Mouse (Mus musculus) myocyte (in vitro differentiated cells): ENCODE data around the gene 0610010K14Rik. TPM values are rescaled to one million over a fixed set of nuclear protein-coding genes. Genes with fewer than 3 reads are reported as not detected.

Experiments used
- H3K27me3 ChIP-seq: one replicate; pipeline ENCODE4 v1.6.1; 2011; ENCODE audit not compliant: control insufficient read depth, insufficient read depth, insufficient read length
- H3K36me3 ChIP-seq: one replicate; pipeline ENCODE4 v1.6.1; 2011; ENCODE audit not compliant: control insufficient read depth, insufficient read depth
- H3K4me2 ChIP-seq: one replicate; pipeline ENCODE4 v1.6.1; 2011; ENCODE audit warnings: low read depth, control low read depth
- H3K4me3 ChIP-seq: one replicate; pipeline ENCODE4 v1.5.1; 2011; ENCODE audit warnings: mild to moderate bottlenecking, control low read depth, moderate library complexity
- H3K79me2 ChIP-seq: one replicate; pipeline ENCODE4 v1.6.1; 2011; ENCODE audit not compliant: control insufficient read depth, insufficient read depth
- H3ac ChIP-seq: one replicate; pipeline ENCODE4 v1.6.1; 2011; ENCODE audit not compliant: control insufficient read depth, insufficient read length
- CEBPB ChIP-seq: IDR thresholded peaks from 2 replicates; pipeline ENCODE4 v1.6.1; 2011; ENCODE audit warnings: mild to moderate bottlenecking, moderate library complexity; ENCODE audit not compliant: poor library complexity, insufficient read depth, severe bottlenecking
- E2F4 ChIP-seq: IDR thresholded peaks from one replicate; pipeline ENCODE4 v1.6.1; 2011; ENCODE audit warnings: mild to moderate bottlenecking, control low read depth, moderate library complexity; ENCODE audit not compliant: insufficient read depth
- MAX ChIP-seq: IDR thresholded peaks from one replicate; pipeline ENCODE4 v1.6.1; 2011; ENCODE audit warnings: low read depth, mild to moderate bottlenecking, control low read depth
- MYOD1 ChIP-seq, 3 experiments: IDR thresholded peaks; one replicate each; pipeline ENCODE4 v1.6.1; 2011; ENCODE audit warnings: control low read depth in 2 of 3, low read depth in 2 of 3, mild to moderate bottlenecking in 2 of 3, moderate library complexity in 1 of 3; ENCODE audit not compliant: insufficient read length in 2 of 3, control insufficient read depth in 1 of 3
- MYOG ChIP-seq, 3 experiments: IDR thresholded peaks; one replicate each; pipeline ENCODE4 v1.6.1; 2011; ENCODE audit warnings: control low read depth in 2 of 3, low read depth in 2 of 3, mild to moderate bottlenecking in 2 of 3; ENCODE audit not compliant: insufficient read length in 2 of 3, control insufficient read depth in 1 of 3, insufficient read depth in 1 of 3
- POLR2A ChIP-seq: IDR thresholded peaks from one replicate; pipeline ENCODE4 v1.6.1; 2011; ENCODE audit warnings: low read depth, mild to moderate bottlenecking, control low read depth, moderate library complexity; ENCODE audit not compliant: insufficient read length
- POLR2AphosphoS2 ChIP-seq: IDR thresholded peaks from one replicate; pipeline ENCODE4 v1.6.1; 2011; ENCODE audit warnings: low read depth, control low read depth; ENCODE audit not compliant: insufficient read length
- REST ChIP-seq: IDR thresholded peaks from one replicate; pipeline ENCODE4 v1.6.1; 2011; ENCODE audit warnings: mild to moderate bottlenecking, control low read depth, moderate library complexity; ENCODE audit not compliant: insufficient read depth, insufficient read length
- SRF ChIP-seq: IDR thresholded peaks from one replicate; pipeline ENCODE4 v1.6.1; 2011; ENCODE audit warnings: low read depth; ENCODE audit not compliant: control insufficient read depth, insufficient read length
- TCF12 ChIP-seq: IDR thresholded peaks from one replicate; pipeline ENCODE4 v1.6.1; 2011; ENCODE audit warnings: mild to moderate bottlenecking, control low read depth; ENCODE audit not compliant: poor library complexity, insufficient read depth, severe bottlenecking
- TCF3 ChIP-seq: IDR thresholded peaks from one replicate; pipeline ENCODE4 v1.6.1; 2011; ENCODE audit warnings: low read depth, control low read depth; ENCODE audit not compliant: insufficient read length
- USF1 ChIP-seq: IDR thresholded peaks from one replicate; pipeline ENCODE4 v1.6.1; 2011; ENCODE audit warnings: low read depth, mild to moderate bottlenecking, control low read depth, moderate library complexity
- polyA plus RNA-seq: library from polyadenylated mRNA; unstranded; fragments of >200 nt; fragmentation: generic; extraction: Trizol; gene quantifications from one replicate; pipeline ENCODE4 v1.2.1, GENCODE M21; 2012; ENCODE audit warnings: missing spikeins

0610010K14Rik gene
- polyA plus RNA-seq, 1 experiment = 75.5 TPM

- Histone ChIP-seq H3K79me2 (no peaks in the 10 kb centered on the region), H3K27me3 (no peaks in the 10 kb centered on the region), H3K4me2 (peak overlapping the region; percentile 100), H3K36me3 (no peaks in the 10 kb centered on the region), H3K4me3 (peak overlapping the region; percentile 59), H3ac (no peak overlapping the region)
- TF ChIP-seq POLR2AphosphoS2 (no peak), CEBPB (no peak), SRF (no peak), TCF12 (no peak), E2F4 (no peak), MYOG (IDR thresholded peaks at IDR 0.05; ENCODE audit: control insufficient read depth in 1 of 3, insufficient read depth in 1 of 3, insufficient read length in 2 of 3, low read depth in 2 of 3) (no peak), TCF3 (no peak), USF1 (no peak), MAX (no peak), REST (no peak), MYOD1 (IDR thresholded peaks at IDR 0.05; ENCODE audit: control insufficient read depth in 1 of 3, insufficient read length in 2 of 3, low read depth in 2 of 3) (no peak), POLR2A (no peak)
Measured at GRCm38 (mm10) chr11:70218741-70219470, 18.8 kb downstream of the 0610010K14Rik start.

- no peaks in the 10 kb centered on the region for H3K27me3 ChIP-seq
- H3K4me2 ChIP-seq = no peak overlapping the region
- H3K4me3 ChIP-seq = no peak overlapping the region
- no peaks in the 10 kb centered on the region for H3K36me3 ChIP-seq
- H3ac ChIP-seq = no peak overlapping the region
- TF ChIP-seq CEBPB (no peak), TCF12 (no peak), REST (no peak), MYOD1 (IDR thresholded peaks at IDR 0.05; ENCODE audit: control insufficient read depth in 1 of 3, insufficient read length in 2 of 3, low read depth in 2 of 3) (no peak), POLR2A (no peak), E2F4 (no peak), SRF (no peak), POLR2AphosphoS2 (no peak), MAX (no peak), MYOG (IDR thresholded peaks at IDR 0.05; ENCODE audit: control insufficient read depth in 1 of 3, insufficient read depth in 1 of 3, insufficient read length in 2 of 3, low read depth in 2 of 3) (no peak), USF1 (no peak), TCF3 (no peak)
- H3K79me2 ChIP-seq = no peaks in the 10 kb centered on the region
Measured at GRCm38 (mm10) chr11:70218039-70218438, 19.7 kb downstream of the 0610010K14Rik start.

GRCm38 (mm10) chr11:70216103-70216502, 21.6 kb downstream of the 0610010K14Rik start:
- Histone ChIP-seq H3ac (no peak overlapping the region), H3K4me2 (no peak overlapping the region), H3K27me3 (no peaks in the 10 kb centered on the region), H3K4me3 (peak overlapping the region; percentile 30), H3K79me2 (no peaks in the 10 kb centered on the region), H3K36me3 (no peaks in the 10 kb centered on the region)
- TF ChIP-seq MYOG (IDR thresholded peaks at IDR 0.05; ENCODE audit: control insufficient read depth in 1 of 3, insufficient read depth in 1 of 3, insufficient read length in 2 of 3, low read depth in 2 of 3) (no peak), E2F4 (no peak), SRF (no peak), TCF3 (no peak), MAX (no peak), TCF12 (no peak), POLR2A (no peak), MYOD1 (IDR thresholded peaks at IDR 0.05; ENCODE audit: control insufficient read depth in 1 of 3, insufficient read length in 2 of 3, low read depth in 2 of 3) (no peak), USF1 (no peak), POLR2AphosphoS2 (no peak), CEBPB (no peak), REST (no peak)

- Histone ChIP-seq H3K4me2 (peak overlapping the region; percentile 92), H3ac (no peak overlapping the region), H3K4me3 (peak overlapping the region; percentile 30), H3K79me2 (no peaks in the 10 kb centered on the region), H3K27me3 (no peaks in the 10 kb centered on the region), H3K36me3 (no peaks in the 10 kb centered on the region)
- no peak for TF ChIP-seq MYOD1 (IDR thresholded peaks at IDR 0.05; ENCODE audit: control insufficient read depth in 1 of 3, insufficient read length in 2 of 3, low read depth in 2 of 3)
- no peak for TF ChIP-seq USF1
- TF ChIP-seq REST = no peak
- TF ChIP-seq POLR2A = no peak
- peak; percentile 54 for TF ChIP-seq POLR2AphosphoS2
- no peak for TF ChIP-seq MYOG (IDR thresholded peaks at IDR 0.05; ENCODE audit: control insufficient read depth in 1 of 3, insufficient read depth in 1 of 3, insufficient read length in 2 of 3, low read depth in 2 of 3)
- no peak for TF ChIP-seq SRF
- no peak for TF ChIP-seq E2F4
- TF ChIP-seq MAX = no peak
Measured at GRCm38 (mm10) chr11:70215301-70215700, 22.4 kb downstream of the 0610010K14Rik start.
